Mouse (Mus musculus): ENCODE results near the gene Pcna. TPM values are rescaled to one million over a fixed set of nuclear protein-coding genes. Genes with fewer than 3 reads are reported as not detected.
A peak's percentile ranks its signal among the peaks of the same experiment; 100 is the strongest.
"Not testable (repeated sequence)": the region's sequence is repeated elsewhere in the genome, so short reads cannot be mapped to it uniquely, and the experiment has no call there.

Gene Pcna
- polyA plus RNA-seq, 1 experiment from 2014 or later, result 98.3 TPM

DNA sequence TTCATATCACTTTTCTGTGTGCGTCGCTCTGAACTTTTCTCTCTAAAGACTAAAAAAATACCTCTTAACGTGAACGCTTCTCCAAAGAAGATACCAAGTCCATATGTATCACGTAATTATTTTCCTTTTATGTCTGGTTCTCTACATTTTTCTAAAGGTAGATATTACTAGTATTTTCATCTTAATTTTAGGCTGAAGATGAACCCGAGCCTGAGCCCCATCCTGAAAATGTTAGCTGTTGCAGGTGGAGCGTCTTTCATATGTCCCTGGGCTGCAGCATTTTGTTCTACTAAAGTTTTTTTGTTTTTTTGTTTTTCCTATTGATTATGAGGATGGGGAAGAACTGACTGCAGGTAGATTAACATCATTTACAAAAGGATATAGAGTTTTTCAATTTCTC is 489 bp upstream of the Pcna start:
- ATAC-seq (ENCODE audit: low FRiP score), result no peak
- peaks cover 13% of the 10 kb centered on the region for H3K4me1 ChIP-seq
- peak overlapping the region; percentile 62 for H3K4me3 ChIP-seq (replicated peaks)
- under 1% methylated on average over 7 of the region's 7 CpGs for WGBS
- H3K4me2 ChIP-seq, result peak overlapping the region; percentile 91
- H3K27me3 ChIP-seq (replicated peaks), result no peaks in the 10 kb centered on the region
- peak overlapping the region; percentile 42 for H3K9ac ChIP-seq (replicated peaks)
- H3K36me3 ChIP-seq, result peaks cover 6% of the 10 kb centered on the region
- no peaks in the 10 kb centered on the region for H3K9me3 ChIP-seq (replicated peaks)
- H3K27ac ChIP-seq (replicated peaks), result peak overlapping the region; percentile 82

DNA sequence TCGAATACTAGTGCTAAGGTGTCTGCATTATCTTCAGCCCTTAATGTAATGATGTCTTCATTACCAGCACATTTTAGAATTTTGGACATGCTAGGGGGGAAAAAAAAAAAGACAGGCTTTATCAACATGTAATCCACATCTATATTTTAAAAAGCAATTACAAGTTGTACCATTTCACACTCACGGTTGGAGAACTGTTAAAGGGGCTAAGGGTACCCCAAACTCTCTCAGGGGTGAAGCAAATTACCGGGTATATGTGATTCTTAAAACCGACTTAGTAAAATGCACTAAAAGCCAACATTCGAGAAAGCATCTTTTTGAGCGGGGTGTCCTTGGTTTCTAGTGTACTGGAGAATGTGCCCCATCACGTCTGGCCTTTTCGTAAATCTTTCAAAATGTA is 1.2 kb downstream of the Pcna start:
- Histone ChIP-seq H3K36me3 (peaks cover 6% of the 10 kb centered on the region), H3K9ac (replicated peaks) (peak overlapping the region; percentile 54), H3K4me2 (peak overlapping the region; percentile 91), H3K27me3 (replicated peaks) (no peaks in the 10 kb centered on the region), H3K4me3 (replicated peaks) (peak overlapping the region; percentile 62), H3K9me3 (replicated peaks) (no peaks in the 10 kb centered on the region), H3K4me1 (peaks cover 23% of the 10 kb centered on the region), H3K27ac (replicated peaks) (no peak overlapping the region; the same call in 1 of the 2 replicates)
- no peak for ATAC-seq (ENCODE audit: low FRiP score)
- 10% methylated on average over 8 of the region's 8 CpGs for WGBS

DNA sequence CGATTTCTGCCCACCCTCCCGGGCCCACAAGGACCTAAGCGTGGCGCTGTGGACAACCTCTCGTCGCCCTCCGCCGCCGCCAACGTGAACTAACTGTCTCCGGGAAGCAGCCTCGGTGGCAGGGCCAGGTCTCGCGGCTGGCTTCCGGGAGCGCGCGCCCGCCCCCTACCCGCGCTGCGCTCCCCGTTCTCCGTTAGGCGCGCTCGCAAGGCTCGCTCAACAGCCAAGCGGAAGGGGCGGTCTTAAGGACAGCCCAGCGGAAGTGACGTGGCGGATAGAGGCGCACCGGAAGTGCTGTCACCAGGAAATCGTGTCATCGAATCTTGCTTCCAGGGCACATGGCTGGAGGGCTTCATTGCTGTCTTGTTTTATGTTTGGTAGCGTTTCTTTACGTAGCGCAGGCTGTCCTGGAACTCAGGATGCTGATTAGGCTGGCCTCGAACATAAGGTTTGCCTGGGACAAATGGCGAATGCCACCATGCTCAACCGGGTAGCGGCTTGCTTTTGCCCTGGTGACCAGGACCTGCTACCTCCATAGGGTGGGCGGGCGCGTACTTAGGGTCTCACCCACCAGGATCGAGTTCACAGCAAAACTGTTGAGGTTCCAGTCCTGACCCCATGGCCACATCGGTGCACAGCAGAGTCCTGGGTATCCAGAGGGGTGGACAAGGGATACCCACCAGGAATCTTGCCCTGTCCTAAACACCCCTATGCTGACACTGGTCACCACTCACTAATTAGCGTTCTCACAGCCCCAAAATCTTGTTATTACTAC is 5.4 kb downstream of the Pcna start, which contains the start of gene Tmem230:
Tmem230 (minus strand) TSS at position 269 of the 775 bp plus-strand sequence.
- H3K4me2 ChIP-seq, result peak within 1 kb of the TSS; percentile 93
- peak within 1 kb of the TSS; percentile 86 for H3K27ac ChIP-seq (replicated peaks)
- H3K9me3 ChIP-seq (replicated peaks), result no peaks in the 10 kb centered on the region
- no peaks in the 10 kb centered on the region for H3K27me3 ChIP-seq (replicated peaks)
- peaks cover 9% of the 10 kb centered on the region for H3K36me3 ChIP-seq
- peaks cover 29% of the 10 kb centered on the region for H3K4me1 ChIP-seq
- peak within 1 kb of the TSS; percentile 64 for H3K9ac ChIP-seq (replicated peaks)
- WGBS, result 4% methylated on average over 50 of the region's 50 CpGs
- peak; percentile 94 for ATAC-seq (ENCODE audit: low FRiP score)
- H3K4me3 ChIP-seq (replicated peaks), result peak within 1 kb of the TSS; percentile 69

DNA sequence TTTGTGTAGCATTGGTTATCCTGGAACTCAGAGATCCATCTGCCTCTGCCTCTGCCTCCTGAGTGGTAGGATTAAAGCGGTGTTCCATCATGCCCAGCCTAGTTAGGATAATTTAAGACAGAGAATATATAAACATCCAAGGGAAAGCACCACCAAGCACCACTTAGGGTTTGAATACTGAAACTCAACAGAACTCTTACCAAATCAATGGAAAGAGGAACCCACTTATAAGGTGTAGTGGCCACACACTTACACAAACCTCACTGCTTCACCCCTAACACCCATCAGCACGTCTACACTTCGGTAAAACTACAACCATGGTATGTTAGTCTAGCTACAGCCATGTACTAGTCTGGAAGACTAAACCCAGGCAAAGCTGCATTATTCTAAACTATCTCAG is 9.7 kb downstream of the Pcna start:
- H3K9me3 ChIP-seq (replicated peaks), result no peaks in the 10 kb centered on the region
- peaks cover 6% of the 10 kb centered on the region for H3K36me3 ChIP-seq
- no peaks in the 10 kb centered on the region for H3K27me3 ChIP-seq (replicated peaks)
- H3K27ac ChIP-seq (replicated peaks), result no peak overlapping the region
- H3K4me1 ChIP-seq, result peaks cover 14% of the 10 kb centered on the region
- ATAC-seq (ENCODE audit: low FRiP score), result no peak
- H3K4me3 ChIP-seq (replicated peaks), result no peak overlapping the region
- WGBS, result 95% methylated on average over 3 of the region's 3 CpGs
- H3K4me2 ChIP-seq, result no peak overlapping the region
- no peak overlapping the region for H3K9ac ChIP-seq (replicated peaks)

DNA sequence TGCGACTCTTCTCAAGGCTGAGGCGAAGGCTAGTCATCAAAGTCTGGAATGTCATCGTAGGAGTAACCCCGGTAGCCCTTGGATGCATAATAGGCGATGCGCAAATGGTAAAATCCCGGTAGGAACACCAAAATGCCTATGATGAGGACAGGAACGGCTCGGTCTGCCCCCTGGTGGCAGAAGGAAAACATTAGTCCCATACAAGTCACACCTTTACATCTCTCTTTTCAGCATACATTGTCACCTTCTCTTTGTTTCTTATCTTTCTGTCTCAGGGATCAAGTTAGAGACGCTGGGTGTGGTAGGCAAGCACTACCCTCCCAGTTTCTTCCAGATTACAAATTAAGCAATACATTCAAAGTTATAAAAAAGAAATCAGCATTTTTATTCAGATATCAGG is 12.7 kb downstream of the Pcna start:
- H3K9me3 ChIP-seq (replicated peaks); H3K27me3 ChIP-seq (replicated peaks); H3K4me3 ChIP-seq (replicated peaks); H3K4me1 ChIP-seq; H3K36me3 ChIP-seq; H3K4me2 ChIP-seq; H3K27ac ChIP-seq (replicated peaks); H3K9ac ChIP-seq (replicated peaks): not testable (repeated sequence)
- WGBS, result 32% methylated on average over 8 of the region's 10 CpGs
- ATAC-seq (ENCODE audit: low FRiP score), result peak; percentile 69; the same call in 1 of the 2 replicates

DNA sequence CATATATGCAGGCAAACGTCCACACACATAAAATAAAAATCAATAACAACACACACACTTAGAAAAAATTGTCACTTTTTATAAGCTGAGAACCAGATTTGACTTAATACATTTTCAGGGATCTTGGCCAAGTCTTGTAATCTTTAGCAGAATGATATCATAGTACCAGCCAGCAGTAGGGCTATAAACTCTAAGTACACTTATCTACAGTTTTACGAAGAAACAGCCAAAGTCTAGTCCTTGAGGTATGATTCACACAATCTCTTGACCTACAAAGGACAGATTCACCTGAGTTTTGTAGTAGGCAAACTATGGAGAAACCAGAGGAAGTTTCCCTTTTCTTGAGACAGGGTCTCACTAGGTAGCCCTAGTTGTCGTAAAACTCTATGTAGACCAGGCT is 13.7 kb downstream of the Pcna start:
- not testable (repeated sequence) for H3K9ac ChIP-seq (replicated peaks); H3K27me3 ChIP-seq (replicated peaks); ATAC-seq (ENCODE audit: low FRiP score); H3K4me3 ChIP-seq (replicated peaks); H3K4me1 ChIP-seq; H3K4me2 ChIP-seq; H3K36me3 ChIP-seq; H3K27ac ChIP-seq (replicated peaks); H3K9me3 ChIP-seq (replicated peaks)
- WGBS, result 97% methylated on average over 3 of the region's 3 CpGs

DNA sequence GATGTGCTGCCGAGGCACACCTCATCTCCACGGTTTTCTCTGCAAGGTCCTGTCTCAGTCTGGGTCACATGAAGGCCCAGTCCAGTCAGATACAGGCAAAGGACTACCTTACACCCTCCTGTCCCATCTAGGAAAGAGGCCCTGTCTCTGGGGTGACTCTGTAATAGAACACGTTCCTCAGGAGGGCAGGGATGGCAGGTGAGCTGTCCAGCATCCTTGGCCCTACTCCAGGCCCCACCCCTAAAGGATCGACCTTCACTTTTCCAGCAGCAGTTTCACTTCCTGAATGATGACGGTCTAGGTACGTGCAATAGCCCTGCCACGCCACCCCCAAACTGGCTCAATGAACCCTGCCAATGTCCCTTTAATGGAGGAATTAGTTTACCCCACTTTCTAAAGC is 17.1 kb downstream of the Pcna start:
- H3K4me1 ChIP-seq, result no peaks in the 10 kb centered on the region
- no peaks in the 10 kb centered on the region for H3K9me3 ChIP-seq (replicated peaks)
- WGBS, result 82% methylated on average over 7 of the region's 7 CpGs
- no peak overlapping the region for H3K4me2 ChIP-seq
- ATAC-seq (ENCODE audit: low FRiP score), result no peak
- no peak overlapping the region for H3K9ac ChIP-seq (replicated peaks)
- no peak overlapping the region for H3K4me3 ChIP-seq (replicated peaks)
- no peaks in the 10 kb centered on the region for H3K36me3 ChIP-seq
- no peaks in the 10 kb centered on the region for H3K27me3 ChIP-seq (replicated peaks)
- H3K27ac ChIP-seq (replicated peaks), result no peak overlapping the region

DNA sequence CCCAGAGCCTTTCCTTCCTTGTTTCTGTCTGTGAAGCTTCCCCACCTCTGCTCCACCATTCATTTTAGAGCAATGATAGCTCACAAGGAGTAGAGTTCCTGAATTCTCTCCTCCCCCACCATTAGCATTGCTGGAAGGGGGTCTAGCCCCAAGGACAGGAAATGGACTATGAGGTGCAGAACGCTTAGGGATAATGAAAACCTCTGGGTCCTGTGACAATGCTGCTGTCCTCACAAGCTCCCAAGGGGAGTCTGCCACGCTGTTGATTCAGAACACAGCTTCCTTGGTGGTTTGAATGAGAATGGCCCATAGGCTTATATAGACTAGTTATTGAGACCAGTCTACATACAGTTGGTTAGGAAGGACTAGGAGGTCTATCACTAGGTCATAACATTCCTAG is 17.8 kb downstream of the Pcna start:
- Histone ChIP-seq H3K9me3 (replicated peaks) (no peaks in the 10 kb centered on the region), H3K9ac (replicated peaks) (no peak overlapping the region), H3K4me3 (replicated peaks) (no peak overlapping the region), H3K4me1 (no peaks in the 10 kb centered on the region), H3K27me3 (replicated peaks) (no peaks in the 10 kb centered on the region), H3K4me2 (no peak overlapping the region), H3K36me3 (no peaks in the 10 kb centered on the region), H3K27ac (replicated peaks) (no peak overlapping the region)
- ATAC-seq (ENCODE audit: low FRiP score), result no peak
- WGBS, result 46% methylated on average over 2 of the region's 2 CpGs

DNA sequence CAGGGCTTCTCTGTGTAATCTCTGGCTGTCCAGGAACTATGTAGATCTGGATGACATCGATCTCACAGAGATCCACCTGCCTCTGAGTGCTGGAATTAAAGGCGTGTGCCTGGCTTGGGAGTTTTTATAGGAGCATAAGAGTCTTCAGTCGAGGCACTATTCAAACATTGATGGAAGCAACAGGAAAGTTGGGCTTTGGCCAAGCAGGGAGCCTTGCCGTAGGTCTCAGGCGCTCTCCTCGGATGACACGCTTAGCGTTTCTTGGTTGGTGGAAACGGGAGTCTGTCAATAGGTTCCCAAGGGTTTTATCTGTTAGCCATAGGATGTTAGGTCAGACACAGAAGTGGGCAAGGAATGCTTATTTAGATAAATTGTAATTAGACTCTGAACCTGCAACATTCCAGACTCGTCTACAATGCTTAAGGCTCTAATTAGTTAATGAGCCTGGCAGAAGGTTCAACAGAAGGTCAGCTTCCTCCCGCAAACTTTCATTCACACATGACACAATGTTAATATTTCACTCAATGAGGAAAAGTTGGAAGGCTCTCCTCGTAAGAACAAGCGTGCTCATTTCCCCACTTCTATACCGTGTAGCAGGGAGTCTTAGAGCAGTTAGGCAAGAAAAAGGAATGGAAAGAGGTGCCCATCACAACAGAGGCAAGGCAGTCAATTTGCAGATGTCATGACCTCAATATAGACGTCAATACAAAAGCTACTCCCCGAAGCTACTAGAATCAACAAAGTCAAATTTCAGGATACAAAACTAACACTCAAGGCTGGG is 18.9 kb downstream of the Pcna start:
- Histone ChIP-seq H3K9ac (replicated peaks) (no peak overlapping the region), H3K9me3 (replicated peaks) (no peaks in the 10 kb centered on the region), H3K4me3 (replicated peaks) (no peak overlapping the region), H3K27ac (replicated peaks) (no peak overlapping the region), H3K4me2 (no peak overlapping the region), H3K27me3 (replicated peaks) (no peaks in the 10 kb centered on the region), H3K4me1 (no peaks in the 10 kb centered on the region), H3K36me3 (no peaks in the 10 kb centered on the region)
- no peak for ATAC-seq (ENCODE audit: low FRiP score)
- 65% methylated on average over 16 of the region's 16 CpGs for WGBS

DNA sequence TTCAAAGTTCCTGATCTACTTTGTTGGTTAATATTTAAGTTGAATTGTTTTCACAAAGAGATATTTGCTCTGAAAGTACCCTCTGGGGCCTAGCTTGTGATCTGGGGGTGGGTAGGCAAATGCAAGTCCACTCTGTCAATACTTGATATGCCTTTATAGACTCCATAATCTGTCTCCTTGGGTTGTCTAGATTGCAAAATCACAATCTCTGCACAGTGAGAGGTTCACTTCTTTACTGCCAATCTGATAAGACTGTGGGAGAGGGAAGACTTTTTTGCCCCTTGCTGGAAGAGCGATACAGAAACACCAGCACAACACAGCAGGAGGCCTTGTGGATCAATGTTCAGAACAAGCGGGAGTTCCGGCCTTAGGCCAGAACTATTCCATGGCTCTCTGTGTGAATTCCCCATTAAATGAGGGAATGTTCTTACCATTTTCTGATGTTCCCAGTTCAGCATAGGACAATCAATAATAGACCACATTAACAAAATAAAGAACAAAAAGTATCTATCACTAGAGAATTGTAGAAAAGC is 20.6 kb downstream of the Pcna start:
- H3K27ac ChIP-seq (replicated peaks), result no peak overlapping the region
- H3K4me1 ChIP-seq, result no peaks in the 10 kb centered on the region
- ATAC-seq (ENCODE audit: low FRiP score), result no peak
- H3K9me3 ChIP-seq (replicated peaks), result no peaks in the 10 kb centered on the region
- no peak overlapping the region for H3K9ac ChIP-seq (replicated peaks)
- H3K36me3 ChIP-seq, result no peaks in the 10 kb centered on the region
- no peak overlapping the region for H3K4me3 ChIP-seq (replicated peaks)
- no peak overlapping the region for H3K4me2 ChIP-seq
- no peaks in the 10 kb centered on the region for H3K27me3 ChIP-seq (replicated peaks)
- WGBS, result 74% methylated on average over 3 of the region's 3 CpGs

DNA sequence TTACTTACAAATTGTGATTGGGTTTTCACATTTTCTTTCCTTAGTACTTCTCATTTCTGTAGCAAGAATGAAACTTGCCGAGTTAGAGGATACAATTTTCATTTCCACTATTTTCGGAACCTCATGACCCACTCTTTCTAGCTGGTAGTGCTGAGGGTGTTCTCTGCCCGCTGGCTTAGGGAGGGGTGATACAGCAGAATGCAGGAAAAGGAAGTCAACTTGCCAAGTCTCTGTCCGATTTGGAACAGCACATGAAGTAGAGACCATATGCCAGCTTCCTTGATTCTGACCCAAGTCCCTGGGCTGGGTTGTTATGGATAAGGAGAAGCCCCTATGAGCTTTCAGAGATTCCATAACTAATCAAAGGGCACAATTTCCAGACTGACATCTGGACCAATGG is 28.8 kb downstream of the Pcna start:
- no peaks in the 10 kb centered on the region for H3K9me3 ChIP-seq (replicated peaks)
- no peaks in the 10 kb centered on the region for H3K36me3 ChIP-seq
- ATAC-seq (ENCODE audit: low FRiP score), result no peak
- no peak overlapping the region for H3K9ac ChIP-seq (replicated peaks)
- no peak overlapping the region for H3K4me3 ChIP-seq (replicated peaks)
- H3K4me2 ChIP-seq, result no peak overlapping the region
- no peak overlapping the region for H3K27ac ChIP-seq (replicated peaks)
- no peaks in the 10 kb centered on the region for H3K4me1 ChIP-seq
- H3K27me3 ChIP-seq (replicated peaks), result no peaks in the 10 kb centered on the region
- WGBS, result 90% methylated on average over 4 of the region's 4 CpGs

DNA sequence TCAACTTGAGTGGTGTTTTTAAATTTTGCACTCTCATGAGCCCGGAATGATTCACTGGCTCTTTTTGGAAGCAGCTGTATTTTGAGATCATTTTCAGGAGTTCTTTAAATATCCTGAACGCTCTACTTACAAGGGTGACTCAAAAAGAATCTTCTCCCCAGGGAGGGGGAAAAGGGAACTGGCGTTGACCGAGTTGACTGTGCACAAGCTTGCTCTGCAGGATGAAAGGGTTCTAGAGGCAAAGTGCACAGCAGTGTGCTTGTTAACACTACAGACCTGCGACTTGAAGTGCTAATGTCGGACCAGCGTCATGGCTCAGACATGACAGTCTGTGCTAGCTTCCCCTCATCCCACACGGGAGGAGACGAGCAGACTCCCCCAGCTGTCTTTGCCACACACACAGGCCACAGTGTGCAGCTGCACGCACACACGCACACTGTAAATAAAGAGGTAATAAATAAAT is 31.5 kb downstream of the Pcna start:
- no peaks in the 10 kb centered on the region for H3K27me3 ChIP-seq (replicated peaks)
- no peaks in the 10 kb centered on the region for H3K9me3 ChIP-seq (replicated peaks)
- no peaks in the 10 kb centered on the region for H3K36me3 ChIP-seq
- no peak overlapping the region for H3K9ac ChIP-seq (replicated peaks)
- H3K4me3 ChIP-seq (replicated peaks), result no peak overlapping the region
- 74% methylated on average over 11 of the region's 11 CpGs for WGBS
- no peak for ATAC-seq (ENCODE audit: low FRiP score)
- no peaks in the 10 kb centered on the region for H3K4me1 ChIP-seq
- no peak overlapping the region for H3K27ac ChIP-seq (replicated peaks)
- no peak overlapping the region for H3K4me2 ChIP-seq
